Mouse (Mus musculus) cerebellum, adult 9-10 months (tissue): ENCODE measurements around the gene Avpr1a.

Experiments
- DNase-seq: peaks from one replicate; pipeline ENCODE4 v3.0.0; 2022

The Avpr1a gene

DNA sequence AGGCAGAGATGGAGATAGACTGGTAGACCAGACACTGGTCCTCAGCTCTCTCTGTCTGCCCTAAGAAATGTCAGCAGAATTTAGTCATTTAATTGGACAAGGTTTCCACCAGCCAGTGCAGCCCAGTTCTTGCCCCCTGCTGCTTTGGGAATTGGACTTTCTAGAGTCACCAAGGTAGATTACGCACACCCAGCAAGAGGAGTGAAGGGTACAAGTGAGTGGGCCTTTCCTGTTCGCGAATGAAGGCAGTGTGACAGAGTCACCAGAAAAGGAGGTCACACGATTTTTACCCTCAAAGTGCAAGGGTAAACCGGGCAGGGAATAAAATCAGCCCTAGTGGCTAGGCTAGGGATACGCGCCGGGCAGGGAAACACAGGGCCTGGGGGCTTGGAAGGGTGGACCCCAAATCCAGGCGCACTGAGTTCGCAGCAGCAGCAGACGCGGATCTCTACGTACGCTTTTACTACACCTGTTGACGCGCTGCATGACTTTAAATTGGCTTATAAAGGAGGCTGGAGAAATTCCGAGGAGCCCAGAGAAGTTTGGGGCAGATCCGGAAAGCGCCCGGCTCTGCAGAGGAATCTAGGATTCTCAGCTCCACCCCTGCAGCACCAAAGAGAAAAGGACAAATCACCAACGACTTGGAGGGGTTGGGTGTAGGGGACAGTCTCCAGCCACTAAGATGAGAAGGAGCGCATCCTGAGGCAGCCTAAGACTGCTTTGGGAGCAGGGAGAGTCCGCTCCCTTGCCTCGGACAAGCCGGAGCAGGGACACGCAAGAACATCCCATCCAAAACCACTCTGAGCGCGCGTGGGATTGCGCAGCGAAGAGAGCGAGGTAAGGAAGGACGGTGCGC is at the start of gene Avpr1a:
TSS of gene Avpr1a (plus strand) at position 639 of the 856 bp plus-strand sequence.
- no peak for DNase-seq

DNA sequence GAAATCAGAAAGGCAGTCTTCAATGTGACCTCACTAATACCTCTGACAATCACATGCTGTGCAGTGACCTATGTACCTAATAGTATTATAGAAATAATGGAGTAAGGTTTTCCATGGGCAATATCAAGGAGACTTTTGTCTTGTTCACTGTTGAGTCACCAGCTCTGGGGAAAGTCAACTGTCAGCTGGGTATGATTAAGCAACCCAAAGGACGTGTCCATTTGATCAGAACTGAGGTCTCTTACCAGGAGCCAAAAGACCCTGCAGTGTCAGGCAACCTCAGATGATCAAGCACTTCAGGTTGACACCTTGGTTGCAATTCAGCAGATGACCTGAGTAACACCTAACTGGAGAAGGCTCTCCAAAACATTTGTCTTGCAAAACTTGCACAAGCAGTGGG is 46.0 kb upstream of the Avpr1a start:
- DNase-seq = no peak

DNA sequence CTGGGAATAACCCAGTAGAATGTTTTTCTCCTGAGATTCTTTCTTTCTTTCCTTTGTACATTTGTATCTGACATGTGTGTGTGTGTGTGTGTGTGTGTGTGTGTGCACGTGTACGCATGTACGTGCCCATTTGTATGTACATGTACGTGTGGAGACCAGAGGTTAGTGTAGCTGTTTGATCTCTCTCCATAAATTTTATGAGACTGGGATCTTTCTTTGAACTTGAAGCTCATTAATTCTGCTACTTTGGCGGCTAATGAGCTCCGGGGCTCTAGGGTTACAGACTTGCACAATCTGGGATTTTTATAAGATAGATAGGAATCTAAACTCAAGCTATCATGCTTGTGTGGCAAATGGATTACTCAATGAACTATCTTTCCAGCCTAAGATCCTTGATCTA is 42.0 kb upstream of the Avpr1a start:
- no peak for DNase-seq

DNA sequence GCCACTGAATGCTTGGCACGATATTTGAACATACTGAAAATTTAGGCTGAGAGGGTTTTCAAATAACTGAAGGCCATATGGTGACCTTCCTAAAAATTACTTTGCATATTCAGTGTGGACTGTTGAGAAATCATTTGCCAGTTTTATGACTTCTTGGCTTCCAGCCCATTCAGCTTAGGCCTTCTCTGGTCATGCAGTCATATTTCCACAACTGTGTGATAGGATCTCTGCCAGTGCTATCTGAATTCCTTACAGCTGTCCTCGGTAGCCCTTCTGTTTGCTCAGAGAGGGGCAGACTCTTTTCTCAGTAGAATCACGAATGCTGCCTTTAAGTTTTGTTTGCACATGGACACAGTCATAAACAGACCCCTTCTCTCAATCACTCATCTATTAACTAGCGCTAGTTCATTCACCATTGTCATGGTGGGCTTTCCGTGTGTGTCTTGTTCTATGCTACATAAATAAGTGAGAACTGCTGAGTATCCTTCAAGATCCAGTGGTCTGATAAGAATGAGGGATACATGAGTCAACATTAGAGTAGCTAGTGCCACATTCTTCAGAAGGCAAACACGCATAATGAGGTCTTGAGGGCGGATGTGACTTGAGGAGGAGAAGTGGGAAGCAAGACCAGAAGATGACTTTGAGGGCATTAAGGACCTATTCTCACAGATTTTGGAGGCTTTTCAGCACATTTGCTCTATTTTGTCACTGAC is 39.4 kb upstream of the Avpr1a start:
- no peak for DNase-seq

DNA sequence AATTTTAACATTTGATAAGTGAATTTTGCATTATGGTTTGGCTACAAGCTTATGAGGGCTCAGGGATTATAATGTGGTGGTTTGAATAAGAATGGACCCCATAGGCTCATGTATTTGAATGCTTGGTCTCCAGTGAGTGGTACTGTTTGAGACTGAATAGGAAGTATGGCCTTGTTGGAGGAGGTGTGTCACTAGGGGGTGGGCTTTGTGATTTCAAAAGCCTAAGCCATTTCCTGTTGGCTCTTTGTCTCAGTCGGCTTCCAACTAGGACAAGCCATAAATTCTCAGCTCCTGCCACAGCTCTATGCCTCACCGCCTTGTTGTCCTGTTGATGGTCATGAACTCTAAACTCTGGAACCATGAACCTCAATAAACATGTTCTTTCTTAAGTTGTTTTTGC is 37.5 kb upstream of the Avpr1a start:
- no peak for DNase-seq

DNA sequence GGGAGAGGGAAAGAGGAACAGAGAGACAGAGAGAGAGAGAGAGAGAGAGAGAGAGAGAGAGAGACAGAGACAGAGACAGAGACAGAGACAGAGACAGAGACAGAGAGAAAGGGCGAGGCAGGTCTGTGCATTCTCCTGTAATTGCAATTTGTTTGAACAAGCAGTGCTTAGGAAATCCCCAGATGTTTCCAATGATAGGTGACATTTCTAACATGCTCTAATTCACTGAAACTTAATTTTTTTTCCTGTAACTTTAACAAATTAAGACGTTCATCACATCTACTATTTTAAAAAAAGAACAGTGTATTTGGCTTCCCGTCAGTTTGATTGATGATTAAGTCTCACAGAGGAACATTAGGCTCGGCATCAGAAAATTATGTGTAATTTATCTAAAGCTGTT is 15.6 kb upstream of the Avpr1a start:
- no peak for DNase-seq

DNA sequence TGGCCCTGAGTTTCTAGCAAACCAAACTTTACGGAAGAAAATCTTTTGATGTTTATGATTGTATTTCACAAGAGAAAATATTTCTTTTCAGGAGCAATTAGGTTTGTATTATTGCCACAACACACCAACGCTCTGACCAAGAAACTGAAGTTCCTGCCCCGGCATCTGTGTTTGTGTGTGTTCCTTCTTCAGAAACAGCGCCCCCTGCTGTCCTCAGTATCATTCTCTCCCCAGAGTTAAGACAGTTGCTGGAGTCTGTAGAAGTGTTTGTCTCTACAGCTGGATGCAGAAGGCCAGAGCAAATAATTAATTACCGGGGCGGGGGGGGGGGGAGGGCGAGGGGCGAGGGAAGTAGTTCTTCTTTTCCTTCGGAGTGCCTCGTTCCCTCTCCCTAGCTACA is 1.0 kb upstream of the Avpr1a start:
- DNase-seq = peak; percentile 25

DNA sequence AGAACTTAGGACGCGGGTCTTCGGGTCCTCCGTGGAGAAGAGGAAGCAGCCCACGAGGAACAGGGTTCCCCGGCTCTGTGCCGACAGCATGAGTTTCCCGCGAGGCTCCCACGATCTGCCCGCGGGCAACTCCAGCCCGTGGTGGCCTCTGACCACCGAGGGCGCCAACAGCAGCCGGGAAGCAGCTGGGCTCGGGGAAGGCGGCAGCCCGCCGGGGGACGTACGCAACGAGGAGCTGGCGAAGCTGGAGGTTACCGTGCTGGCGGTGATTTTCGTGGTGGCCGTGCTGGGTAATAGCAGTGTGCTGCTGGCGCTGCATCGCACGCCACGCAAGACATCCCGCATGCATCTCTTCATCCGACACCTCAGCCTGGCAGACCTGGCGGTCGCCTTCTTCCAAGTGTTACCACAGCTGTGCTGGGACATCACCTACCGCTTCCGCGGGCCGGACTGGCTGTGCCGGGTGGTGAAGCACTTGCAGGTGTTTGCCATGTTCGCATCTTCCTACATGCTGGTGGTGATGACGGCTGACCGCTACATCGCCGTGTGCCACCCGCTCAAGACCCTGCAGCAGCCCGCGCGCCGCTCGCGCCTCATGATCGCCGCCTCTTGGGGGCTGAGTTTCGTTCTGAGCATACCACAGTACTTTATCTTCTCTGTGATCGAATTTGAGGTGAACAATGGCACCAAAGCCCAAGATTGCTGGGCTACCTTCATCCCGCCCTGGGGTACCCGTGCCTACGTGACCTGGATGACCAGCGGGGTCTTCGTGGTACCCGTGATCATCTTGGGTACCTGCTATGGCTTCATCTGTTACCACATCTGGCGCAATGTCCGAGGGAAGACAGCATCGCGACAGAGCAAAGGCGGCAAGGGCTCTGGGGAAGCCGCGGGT is 665 bp downstream of the Avpr1a start:
- no peak for DNase-seq

DNA sequence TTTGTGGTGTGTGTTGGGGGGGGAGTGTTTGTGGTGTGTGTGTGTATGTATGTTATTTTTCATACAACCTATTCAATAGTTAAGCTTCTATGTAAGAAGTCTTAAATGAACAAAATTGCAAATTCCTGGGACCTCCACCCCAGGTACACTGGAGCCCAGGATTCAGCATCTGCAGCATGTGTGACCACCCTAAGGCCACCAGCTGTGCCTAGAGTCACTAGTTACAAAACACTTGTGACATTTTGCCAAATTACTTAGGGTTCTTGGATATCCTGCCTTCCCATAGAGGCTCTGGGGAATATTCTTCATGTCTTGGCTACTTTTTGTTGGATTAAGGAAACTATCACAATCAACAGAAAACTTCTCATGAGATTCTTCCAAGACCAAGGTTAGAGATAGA is 1.6 kb downstream of the Avpr1a start:
- no peak for DNase-seq

DNA sequence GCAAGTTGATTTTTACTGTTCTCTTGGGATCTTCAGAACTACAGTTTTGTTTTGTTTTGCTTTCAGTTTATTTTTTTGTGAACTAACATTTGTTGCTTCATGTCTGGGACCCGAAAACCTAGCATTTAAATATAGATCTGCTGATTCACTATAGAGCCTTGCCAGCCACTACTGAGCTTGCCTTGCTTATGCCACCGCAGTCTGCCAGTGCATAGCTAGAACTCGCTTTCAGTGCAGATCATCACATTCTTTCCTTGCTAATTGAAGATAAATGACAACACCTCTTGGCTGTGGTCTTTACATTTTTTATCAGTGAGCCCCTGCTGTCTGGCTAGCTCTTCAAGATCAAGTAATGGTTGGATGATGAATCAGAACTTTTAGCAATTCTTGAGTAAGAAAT is 5.2 kb downstream of the Avpr1a start:
- no peak for DNase-seq

DNA sequence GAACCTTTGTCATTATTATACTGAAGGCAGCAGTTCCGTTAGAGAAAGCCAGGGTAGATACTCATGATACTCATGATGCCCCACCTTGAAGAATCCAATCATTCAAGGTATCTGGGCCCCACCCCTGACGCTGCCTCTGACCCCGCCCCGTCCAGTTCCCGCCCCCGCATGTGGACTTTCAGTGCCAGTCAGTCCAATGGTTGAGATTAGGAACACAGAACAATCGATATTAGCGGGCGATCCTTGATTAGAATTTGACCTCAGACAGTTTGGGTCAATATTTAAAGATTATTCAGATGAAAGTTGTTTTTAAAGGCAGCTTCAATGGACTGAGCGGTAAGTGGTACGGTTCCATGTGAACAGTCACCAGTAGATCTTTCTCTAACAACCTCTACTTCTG is 7.5 kb downstream of the Avpr1a start:
- DNase-seq = no peak

DNA sequence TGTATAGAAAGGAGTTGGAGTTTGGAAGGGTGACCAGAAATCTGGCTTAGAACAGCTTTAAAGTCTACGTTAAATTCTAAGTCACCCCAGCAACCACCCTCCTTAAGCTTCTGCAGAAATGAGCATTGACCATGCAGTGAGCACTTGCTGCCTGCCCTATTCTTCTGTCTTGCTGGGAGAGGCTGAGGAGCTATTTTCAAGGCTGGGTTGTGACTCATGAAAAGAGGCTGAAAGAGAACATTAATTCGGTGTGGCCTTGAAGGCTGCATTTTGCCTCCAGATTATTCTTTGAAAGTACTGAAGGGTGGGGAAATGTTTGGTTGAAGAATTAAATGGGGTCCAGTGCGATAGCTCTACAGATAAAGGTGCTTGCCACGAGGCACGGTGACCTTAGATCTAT is 28.5 kb downstream of the Avpr1a start:
- no peak for DNase-seq

DNA sequence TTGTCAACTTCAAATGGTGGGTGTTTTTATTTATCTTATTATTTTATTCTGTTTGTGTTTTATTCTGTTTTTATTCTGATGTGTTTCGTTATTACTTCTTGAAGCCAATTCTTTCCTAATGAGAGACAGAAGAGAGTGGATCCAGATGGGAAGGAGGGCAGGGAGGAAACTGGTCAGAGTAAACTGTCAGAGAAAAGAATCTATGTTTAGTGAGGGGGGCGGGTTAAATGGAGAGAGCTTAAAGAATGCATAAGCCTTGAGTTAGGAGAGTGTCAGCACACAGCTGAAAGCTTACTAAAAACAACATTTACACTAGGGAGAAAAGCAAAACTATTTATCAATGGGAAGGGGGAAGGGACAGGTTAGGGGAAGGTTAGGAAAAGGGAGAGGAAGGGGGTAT is 50.3 kb downstream of the Avpr1a start:
- DNase-seq = no peak

DNA sequence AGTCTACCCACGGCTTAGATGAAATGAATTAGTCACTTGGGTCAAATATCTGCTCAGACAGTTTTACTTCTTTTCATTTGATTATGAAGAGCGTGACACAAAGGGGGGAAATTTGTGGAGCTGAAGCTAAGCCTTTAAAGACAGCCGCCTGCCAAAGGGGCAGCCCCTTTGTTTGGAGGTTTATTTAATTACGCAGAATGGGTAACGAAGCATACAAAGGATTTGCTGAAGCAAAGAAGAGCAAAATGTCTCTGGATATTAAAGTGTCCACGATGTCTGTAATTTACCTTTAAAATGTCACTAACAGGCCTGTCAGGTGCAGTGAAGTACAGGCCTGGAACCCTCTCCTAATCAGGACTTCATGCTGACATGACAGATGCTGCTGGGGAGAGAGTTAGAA is 51.0 kb downstream of the Avpr1a start:
- DNase-seq = no peak
